Mouse (Mus musculus) megakaryocyte, embryonic 14.5 days (primary cell): ENCODE measurements at regions not wholly inside any gene's neighbourhood (a gene's known extent, or its start where the extent isn't known, plus 50 kb on each side); places are given as distances from the start of the nearest gene placed in this dataset.

Experiments
- FLI1 ChIP-seq: IDR thresholded peaks from 2 replicates; pipeline ENCODE4 v1.6.1; 2012; ENCODE audit warnings: low read length, inconsistent platforms, mixed read lengths
- GATA1 ChIP-seq: IDR thresholded peaks from 3 replicates; pipeline ENCODE4 v1.6.1; 2012; ENCODE audit warnings: mixed read lengths, low read length, inconsistent platforms, borderline replicate concordance

DNA sequence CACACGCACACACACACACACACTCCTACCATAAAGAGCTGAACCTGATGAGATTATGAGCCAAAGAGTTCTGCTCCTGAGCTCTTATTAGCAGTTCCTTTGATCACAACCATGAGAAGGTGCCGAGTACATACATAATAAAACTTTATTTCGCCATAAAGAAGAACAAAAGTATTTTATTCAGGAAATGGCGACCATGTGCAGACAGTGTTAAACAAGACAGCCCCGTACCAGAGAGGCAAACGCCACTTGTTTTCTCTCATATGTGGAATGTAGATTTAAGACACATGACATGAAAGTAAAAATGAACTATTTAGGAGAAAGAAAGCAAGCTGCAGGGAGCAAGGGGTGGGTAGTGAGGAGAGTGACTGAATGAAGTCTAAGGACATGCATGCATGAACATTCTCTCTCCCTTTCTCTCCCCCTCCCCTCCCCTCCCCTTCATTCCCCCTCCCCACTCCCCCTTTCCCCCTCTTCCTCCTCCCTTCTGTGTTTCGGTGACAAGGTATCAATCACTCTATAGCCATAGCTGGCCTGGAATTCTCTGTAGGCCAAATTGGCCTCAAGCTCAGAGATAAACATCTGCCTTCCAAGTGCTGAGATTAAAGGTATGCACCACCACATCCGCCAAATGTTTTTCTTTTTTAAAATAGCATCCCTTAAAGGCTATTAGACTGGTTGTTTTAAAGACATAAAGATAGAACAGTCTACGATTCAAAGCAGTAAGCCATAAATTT lies 266.0 kb upstream of the Map3k7 start:
- TF ChIP-seq GATA1 (no peak), FLI1 (no peak)
